Mouse (Mus musculus): ENCODE data around the gene Cst3.

- no peak for TF ChIP-seq GATA1 (IDR thresholded peaks at IDR 0.05; ENCODE audit: borderline replicate concordance, low read length)
- no peak for TF ChIP-seq FLI1 (IDR thresholded peaks at IDR 0.05; ENCODE audit: low read length)
These were observed 10.5 kb downstream of the Cst3 start, which contains the start of gene 9230104L09Rik for GRCm38 (mm10) chr2:148864966-148865365.

Data from megakaryocyte, embryonic 14.5 days (primary cell).